ENCODE assay signal across 7 mouse cellular contexts in genomic region chr10:95515293-95515931, GRCm38 (mm10). TPM values are rescaled to one million over a fixed set of nuclear protein-coding genes. Genes with fewer than 3 reads are reported as not detected.
A peak's percentile ranks its signal among the peaks of the same experiment; 100 is the strongest.
DNase-seq lines count a peak whose midpoint lies in the region; ATAC-seq and TF ChIP-seq lines count a peak whose summit lies in the region.

No protein-coding gene starts in this region.

- TF ChIP-seq EP300 in liver, postnatal 0 days (IDR thresholded peaks at IDR 0.05; ENCODE audit: low read depth), result no peak

- DNase-seq in CD4-positive, CD25-positive, alpha-beta regulatory T cell, adult 2 months (ENCODE audit: low read depth, low spot score), result peak; percentile 58
- DNase-seq in MN1 (ENCODE audit: low spot score), result peak; percentile 56
- peak; percentile 75 to 78 for DNase-seq in cerebellum, postnatal 25 days
- DNase-seq in gastrocnemius, adult 2 months, result peak; percentile 76
- peak; percentile 78 for DNase-seq in intestine, embryonic 14.5 days (ENCODE audit: low spot score)
- peak; percentile 70 for DNase-seq in liver, postnatal 0 days

- H3K4me1 ChIP-seq in intestine, embryonic 14.5 days (replicated peaks; ENCODE audit: control insufficient read depth, insufficient read depth, low read length), result peaks cover 14% of the 10 kb centered on the region
- H3K4me1 ChIP-seq in liver, postnatal 0 days (ENCODE audit: insufficient read depth), result peaks cover 15% of the 10 kb centered on the region
- H3K4me1 ChIP-seq in neural tube, embryonic 14.5 days (ENCODE audit: control insufficient read depth, insufficient read depth, low read length), result peaks cover 6% of the 10 kb centered on the region; the same call in 1 of the 2 replicates

- intact Hi-C loops in gastrocnemius, adult 2 months (cut with DNase I), result no loop called here

- peak overlapping the region; percentile 75 for H3K4me2 ChIP-seq in intestine, embryonic 14.5 days (ENCODE audit: low read length)
- H3K4me2 ChIP-seq in liver, postnatal 0 days (ENCODE audit: low read depth, low read length), result peak overlapping the region; percentile 72
- peak overlapping the region; percentile 78 for H3K4me2 ChIP-seq in neural tube, embryonic 14.5 days (ENCODE audit: low read depth, low read length)

- peak; percentile 73 for ATAC-seq in intestine, embryonic 14.5 days (replicated peaks; ENCODE audit: low FRiP score, low TSS enrichment, low read depth)
- peak; percentile 55 for ATAC-seq in liver, postnatal 0 days
- ATAC-seq in neural tube, embryonic 14.5 days (ENCODE audit: low read depth), result peak; percentile 74

- H3K9ac ChIP-seq in intestine, embryonic 14.5 days (ENCODE audit: low read length), result peak overlapping the region; percentile 95
- peak overlapping the region; percentile 96 for H3K9ac ChIP-seq in liver, postnatal 0 days (replicated peaks)
- H3K9ac ChIP-seq in neural tube, embryonic 14.5 days (replicated peaks; ENCODE audit: low read depth, low read length), result peak overlapping the region; percentile 95

- no peaks in the 10 kb centered on the region for H3K9me3 ChIP-seq in intestine, embryonic 14.5 days (ENCODE audit: control insufficient read depth, low read length)
- H3K9me3 ChIP-seq in liver, postnatal 0 days (ENCODE audit: low read length), result no peaks in the 10 kb centered on the region
- H3K9me3 ChIP-seq in neural tube, embryonic 14.5 days (ENCODE audit: control insufficient read depth, low read length), result no peaks in the 10 kb centered on the region

- 0 out of 2 replicates have a peak, but pooled peaks cover 4% of the 10 kb centered on the region for H3K36me3 ChIP-seq in intestine, embryonic 14.5 days (ENCODE audit: control insufficient read depth, insufficient read depth, low read length)
- no peaks in the 10 kb centered on the region for H3K36me3 ChIP-seq in liver, postnatal 0 days (replicated peaks; ENCODE audit: insufficient read depth, low read length)
- H3K36me3 ChIP-seq in neural tube, embryonic 14.5 days (ENCODE audit: control insufficient read depth, insufficient read depth, low read length), result no peaks in the 10 kb centered on the region

- WGBS in intestine, embryonic 14.5 days, result under 1% methylated on average over 75 of the region's 80 CpGs
- WGBS in liver, postnatal 0 days (ENCODE audit: insufficient replicate concordance), result under 1% methylated on average over 55 of the region's 80 CpGs
- under 1% methylated on average over 59 of the region's 80 CpGs for WGBS in neural tube, embryonic 14.5 days

- H3K27ac ChIP-seq in gastrocnemius, adult 2 months, result peak overlapping the region; percentile 96
- H3K27ac ChIP-seq in intestine, embryonic 14.5 days (ENCODE audit: low read depth), result peak overlapping the region; percentile 98
- peak overlapping the region; percentile 95 for H3K27ac ChIP-seq in liver, postnatal 0 days (ENCODE audit: low read depth)
- H3K27ac ChIP-seq in neural tube, embryonic 14.5 days (ENCODE audit: low read depth, low read length), result peak overlapping the region; percentile 95

- H3K4me3 ChIP-seq in gastrocnemius, adult 2 months, result peak overlapping the region; percentile 94
- peak overlapping the region; percentile 91 for H3K4me3 ChIP-seq in intestine, embryonic 14.5 days (ENCODE audit: low read depth, low read length)
- H3K4me3 ChIP-seq in liver, postnatal 0 days (ENCODE audit: low read depth, low read length), result peak overlapping the region; percentile 96
- peak overlapping the region; percentile 97 for H3K4me3 ChIP-seq in neural tube, embryonic 14.5 days (ENCODE audit: low read depth, low read length)

- TF ChIP-seq CTCF in gastrocnemius, adult 2 months (IDR thresholded peaks at IDR 0.05), result no peak
- no peak for TF ChIP-seq CTCF in liver, postnatal 0 days (IDR thresholded peaks at IDR 0.05; ENCODE audit: low read depth)

- no peaks in the 10 kb centered on the region for H3K27me3 ChIP-seq in intestine, embryonic 14.5 days (replicated peaks; ENCODE audit: control insufficient read depth, insufficient read depth, low read length)
- H3K27me3 ChIP-seq in liver, postnatal 0 days (ENCODE audit: insufficient read depth, low read length), result no peaks in the 10 kb centered on the region
- no peaks in the 10 kb centered on the region for H3K27me3 ChIP-seq in neural tube, embryonic 14.5 days (ENCODE audit: control insufficient read depth, insufficient read depth, low read length)

RNA-seq across cellular contexts. Expression of gene Ube2n, which starts 0.5 kb away (rescaled TPM):
- total RNA-seq in gastrocnemius, adult 2 months (2021), result 10 to 100 TPM; 71.3 to 75.6 TPM
- polyA plus RNA-seq in intestine, embryonic 14.5 days (2014; fragmentation: Nextera tagmentation; extraction: Ambion mirVana), result 319 and 330 TPM in 2 replicates
- polyA plus RNA-seq in liver, postnatal 0 days (2015; fragmentation: Nextera tagmentation; extraction: Ambion mirVana), result 92.7 and 94.2 TPM in 2 replicates
- polyA plus RNA-seq in neural tube, embryonic 14.5 days (2014; fragmentation: Nextera tagmentation; extraction: Ambion mirVana), result 369 and 376 TPM in 2 replicates

RNA-seq across cellular contexts. Expression of gene Mrpl42, which starts 13.7 kb away (rescaled TPM):
- total RNA-seq in gastrocnemius, adult 2 months (2021), result 100 to 1,000 TPM; 307 to 392 TPM
- 380 and 384 TPM in 2 replicates for polyA plus RNA-seq in intestine, embryonic 14.5 days (2014; fragmentation: Nextera tagmentation; extraction: Ambion mirVana)
- 163 and 168 TPM in 2 replicates for polyA plus RNA-seq in liver, postnatal 0 days (2015; fragmentation: Nextera tagmentation; extraction: Ambion mirVana)
- 252 and 276 TPM in 2 replicates for polyA plus RNA-seq in neural tube, embryonic 14.5 days (2014; fragmentation: Nextera tagmentation; extraction: Ambion mirVana)

RNA-seq across cellular contexts. Expression of gene Nudt4, which starts 48.5 kb away (rescaled TPM):
- total RNA-seq in gastrocnemius, adult 2 months (2021), result 100 to 1,000 TPM; 182 to 332 TPM
- polyA plus RNA-seq in intestine, embryonic 14.5 days (2014; fragmentation: Nextera tagmentation; extraction: Ambion mirVana), result 71.3 and 72.7 TPM in 2 replicates
- 52.9 and 56.7 TPM in 2 replicates for polyA plus RNA-seq in liver, postnatal 0 days (2015; fragmentation: Nextera tagmentation; extraction: Ambion mirVana)
- 91.5 and 116 TPM in 2 replicates for polyA plus RNA-seq in neural tube, embryonic 14.5 days (2014; fragmentation: Nextera tagmentation; extraction: Ambion mirVana)

Comparison
In these comparisons a context has a peak if more than half of its experiments do, and no peak if none do; other contexts are left out.
1. Peak in every context shown above with its lines: DNase-seq, ATAC-seq, H3K4me3 ChIP-seq and H3K27ac ChIP-seq.